Mouse (Mus musculus) large intestine, adult 2 months (tissue): ENCODE results near the gene Abcc1. TPM values are rescaled to one million over a fixed set of nuclear protein-coding genes. Genes with fewer than 3 reads are reported as not detected.

Source experiments
- DNase-seq: peaks from one replicate; pipeline ENCODE4 v3.0.0-alpha.2; 2012; ENCODE audit warnings: low read depth, low spot score
- WGBS: fragments of 180-500 bp; shearing (Covaris S2); methylation state at CpG from one replicate; pipeline ENCODE4 v1.1.7; 2018; 5-methylcytosine and 5-hydroxymethylcytosine counted together
- polyA plus RNA-seq: library from polyadenylated mRNA; depleted of rRNA; stranded (reverse); fragments of >200 nt; gene quantifications from 2 replicates; pipeline ENCODE4 v1.2.3, GENCODE M21; 2012; rRNA removed

Abcc1 gene
- polyA plus RNA-seq = 4.9 and 10.2 TPM in 2 replicates

- no peak for DNase-seq
Measured at GRCm38 (mm10) chr16:14361362-14362098, at the start of gene Abcc1. Gene Abcc1 (plus strand): TSS chr16:14361558.

GRCm38 (mm10) chr16:14312914-14313313 is 48.4 kb upstream of the Abcc1 start:
- no peak for DNase-seq
- WGBS = 92% methylated on average over 7 of the region's 7 CpGs

More at GRCm38 (mm10) chr16:14361362-14362098, at the start of gene Abcc1:
- under 1% methylated on average over 63 of the region's 64 CpGs for WGBS

- DNase-seq = peak; percentile 90
- under 1% methylated on average over 51 of the region's 51 CpGs for WGBS
Measured at GRCm38 (mm10) chr16:14316884-14317876, 44.2 kb upstream of the Abcc1 start, which contains the start of gene Fopnl. Gene Fopnl (minus strand): TSS chr16:14317405.

- WGBS = 60% methylated on average over 3 of the region's 3 CpGs
- DNase-seq = no peak
Measured at GRCm38 (mm10) chr16:14319681-14320080, 41.7 kb upstream of the Abcc1 start.

- WGBS = 44% methylated on average over 1 of the region's 1 CpGs
- DNase-seq = no peak
Measured at GRCm38 (mm10) chr16:14320494-14320893, 40.9 kb upstream of the Abcc1 start.

- DNase-seq = no peak
- 68% methylated on average over 1 of the region's 1 CpGs for WGBS
Measured at GRCm38 (mm10) chr16:14328156-14328555, 33.2 kb upstream of the Abcc1 start.

- 73% methylated on average over 3 of the region's 3 CpGs for whole genome bisulfite sequencing
- DNase-seq = no peak
Measured at GRCm38 (mm10) chr16:14344967-14345366, 16.4 kb upstream of the Abcc1 start.

- DNase-seq = no peak
Measured at GRCm38 (mm10) chr16:14351571-14351970, 9.8 kb upstream of the Abcc1 start.

- DNase-seq = no peak
- 65% methylated on average over 3 of the region's 3 CpGs for whole genome bisulfite sequencing
Measured at GRCm38 (mm10) chr16:14352234-14352633, 9.1 kb upstream of the Abcc1 start.

GRCm38 (mm10) chr16:14352663-14353062 is 8.7 kb upstream of the Abcc1 start:
- DNase-seq = no peak
- WGBS = 23% methylated on average over 5 of the region's 5 CpGs

- 74% methylated on average over 2 of the region's 2 CpGs for WGBS
- no peak for DNase-seq
Measured at GRCm38 (mm10) chr16:14357859-14358258, 3.5 kb upstream of the Abcc1 start.

GRCm38 (mm10) chr16:14358531-14358930 is 2.8 kb upstream of the Abcc1 start:
- DNase-seq = no peak
- 41% methylated on average over 1 of the region's 1 CpGs for WGBS

- DNase-seq = no peak
Measured at GRCm38 (mm10) chr16:14360931-14361330, 427 bp upstream of the Abcc1 start.

GRCm38 (mm10) chr16:14362099-14362820 is 902 bp downstream of the Abcc1 start:
- no peak for DNase-seq
- 33% methylated on average over 7 of the region's 7 CpGs for WGBS

More at GRCm38 (mm10) chr16:14360931-14361330, 427 bp upstream of the Abcc1 start:
- 6% methylated on average over 7 of the region's 7 CpGs for WGBS

- 55% methylated on average over 3 of the region's 3 CpGs for WGBS
- no peak for DNase-seq
Measured at GRCm38 (mm10) chr16:14363496-14363895, 2.1 kb downstream of the Abcc1 start.

GRCm38 (mm10) chr16:14364066-14364465 is 2.7 kb downstream of the Abcc1 start:
- 90% methylated on average over 6 of the region's 6 CpGs for WGBS
- DNase-seq = no peak

- DNase-seq = no peak
- 61% methylated on average over 4 of the region's 4 CpGs for WGBS
Measured at GRCm38 (mm10) chr16:14365457-14365856, 4.1 kb downstream of the Abcc1 start.

- no peak for DNase-seq
- 96% methylated on average over 1 of the region's 1 CpGs for WGBS
Measured at GRCm38 (mm10) chr16:14366017-14366416, 4.7 kb downstream of the Abcc1 start.

GRCm38 (mm10) chr16:14371367-14371766 is 10.0 kb downstream of the Abcc1 start:
- WGBS = 63% methylated on average over 1 of the region's 1 CpGs
- DNase-seq = no peak

GRCm38 (mm10) chr16:14372382-14372781 is 11.0 kb downstream of the Abcc1 start:
- DNase-seq = no peak
- 28% methylated on average over 1 of the region's 1 CpGs for WGBS
